Mouse (Mus musculus): Measurements from ENCODE around the gene Rhcg.

- no peak for TF ChIP-seq POLR2A (IDR thresholded peaks at IDR 0.05; ENCODE audit: borderline replicate concordance, control insufficient read depth, low read depth, low read length)
- no peak for TF ChIP-seq CTCF (IDR thresholded peaks at IDR 0.05; ENCODE audit: control insufficient read depth, insufficient read depth, low read length)
Observed at GRCm38 (mm10) chr7:79578851-79579241, 38.6 kb downstream of the Rhcg start.

Data from bone marrow, adult 2 months (tissue).